Mouse (Mus musculus) thymus, adult 2 months (tissue): ENCODE results near the gene Myo18a.

Experiments used
- CTCF ChIP-seq: fragments of 200-500 bp; IDR thresholded peaks from 2 replicates; pipeline ENCODE4 v1.5.1; 2012; ENCODE audit warnings: mild to moderate bottlenecking, control low read depth, low read length, moderate library complexity, borderline replicate concordance; ENCODE audit not compliant: control insufficient read depth, poor library complexity, insufficient read depth; ENCODE audit errors: extremely low read depth
- POLR2A ChIP-seq: fragments of 200-500 bp; IDR thresholded peaks from 2 replicates; pipeline ENCODE4 v1.6.1; 2012; ENCODE audit warnings: mild to moderate bottlenecking, low read length, control low read depth, moderate library complexity; ENCODE audit not compliant: control insufficient read depth, poor library complexity, insufficient read depth; ENCODE audit errors: extremely low read depth

DNA sequence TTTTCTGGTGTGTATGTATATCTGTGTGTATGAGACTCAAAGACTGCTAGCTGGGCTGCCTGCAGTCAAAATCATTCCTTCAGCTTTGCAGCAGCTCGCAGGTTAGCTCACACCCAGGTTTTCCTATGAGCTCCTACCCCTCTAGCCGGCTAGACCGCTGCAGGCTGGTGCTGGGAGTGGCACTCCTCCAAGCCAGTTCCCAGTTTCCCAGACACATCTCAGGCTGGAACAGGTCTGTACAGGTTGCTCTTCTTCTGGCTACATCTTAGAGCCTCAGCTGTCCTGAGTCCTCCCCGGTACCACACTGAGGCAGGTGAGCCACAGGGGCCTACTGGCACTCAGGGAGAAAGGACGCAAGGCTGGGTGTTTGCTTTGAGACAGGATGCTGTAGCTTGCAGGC lies 74.8 kb downstream of the Myo18a start:
- no peak for TF ChIP-seq POLR2A
- no peak for TF ChIP-seq CTCF
